Mouse (Mus musculus) G1E (cell line): Measurements from ENCODE around the gene Hmg20b.

Experiments used
- CTCF ChIP-seq: IDR thresholded peaks from 2 replicates; pipeline ENCODE4 v1.5.1; 2012; ENCODE audit warnings: low read depth, low read length, inconsistent platforms, mixed read lengths
- TAL1 ChIP-seq: conservative IDR thresholded peaks from 2 replicates; pipeline ENCODE4 v1.6.1; 2012; ENCODE audit warnings: low read depth, low read length, inconsistent platforms, mixed read lengths

- TF ChIP-seq CTCF (no peak), TAL1 (no peak)
Measured at GRCm38 (mm10) chr10:81298369-81299100, 51.7 kb downstream of the Hmg20b start.
